In the genomic region with DNA sequence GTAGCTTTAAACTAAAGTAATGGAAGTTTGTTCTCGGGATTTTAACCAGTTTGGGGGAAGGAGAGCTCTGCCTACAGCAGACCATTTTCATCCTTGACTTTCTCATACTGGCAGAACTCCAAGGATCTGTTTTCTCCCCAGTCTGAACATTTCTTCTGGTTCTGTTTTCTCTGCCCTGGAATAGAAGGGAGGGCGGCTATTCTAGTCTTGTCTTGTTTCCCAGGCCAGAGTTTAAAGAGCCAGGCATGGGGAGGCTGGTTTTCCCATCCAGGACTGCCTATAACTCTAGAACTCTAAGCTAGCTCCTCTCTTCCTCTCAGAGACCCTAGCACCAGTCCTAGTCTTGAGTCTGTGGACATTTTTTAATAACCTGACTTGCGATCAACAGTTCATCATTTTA, we compare ENCODE assay signal across 8 mouse cellular contexts. TPM values are rescaled to one million over a fixed set of nuclear protein-coding genes. Genes with fewer than 3 reads are reported as not detected.
DNase-seq lines count a peak whose midpoint lies in the region; ATAC-seq lines count a peak whose summit lies in the region.
"Had no signal": no experiment of that assay in that cellular context is flagged by ENCODE, and none has a peak within 500 bp of the region (broad histone marks: within the 10 kb centered on the region; RNA-seq: fewer than 3 reads in every experiment).

No protein-coding gene starts in this region.

- H3K4me2 ChIP-seq in heart, embryonic 14.5 days (ENCODE audit: low read length), result peak overlapping the region; percentile 51
- H3K4me2 ChIP-seq in neural tube, embryonic 13.5 days, result peak overlapping the region; percentile 50; the same call in 1 of the 2 replicates
- 0 out of 2 replicates have a peak overlapping the region, but pooled peaks have one; percentile 50 for H3K4me2 ChIP-seq in liver, embryonic 13.5 days

- WGBS in heart, embryonic 14.5 days, result 30% methylated on average over 3 of the region's 3 CpGs
- WGBS in neural tube, embryonic 13.5 days, result 35% methylated on average over 3 of the region's 3 CpGs
- WGBS in liver, embryonic 13.5 days (ENCODE audit: insufficient replicate concordance), result 33% methylated on average over 3 of the region's 3 CpGs

- peaks cover 68% of the 10 kb centered on the region for H3K36me3 ChIP-seq in heart, embryonic 14.5 days (ENCODE audit: control insufficient read depth, insufficient read depth, low read length)
- H3K36me3 ChIP-seq in neural tube, embryonic 13.5 days, result no peaks in the 10 kb centered on the region
- 0 out of 2 replicates have a peak, but pooled peaks cover 3% of the 10 kb centered on the region for H3K36me3 ChIP-seq in liver, embryonic 13.5 days
- H3K36me3 ChIP-seq: forebrain, embryonic 15.5 days had no signal

- no peak for DNase-seq in heart, postnatal 14 days
- DNase-seq in neural tube, embryonic 10.5 days (ENCODE audit: extremely low spot score, low spot score), result no peak
- DNase-seq in liver, embryonic 13.5 days, result no peak

- H3K9ac ChIP-seq in heart, embryonic 14.5 days (ENCODE audit: low read length), result peak overlapping the region; percentile 46
- no peak overlapping the region for H3K9ac ChIP-seq in neural tube, embryonic 13.5 days
- H3K9ac ChIP-seq in liver, embryonic 13.5 days, result no peak overlapping the region

- intact Hi-C loops in heart, postnatal 14 days (cut with DNase I), result loop anchor here (5.0 kb wide), 2 partner anchors 193 to 248 kb away; partner anchors contain the start of genes Hspb9 and Kat2a

- H3K4me1 ChIP-seq in heart, embryonic 14.5 days (ENCODE audit: control insufficient read depth in 2 of 2, insufficient read depth in 2 of 2, low read length in 2 of 2), result peaks cover 32 to 64% of the 10 kb centered on the region in 2 experiments
- H3K4me1 ChIP-seq in neural tube, embryonic 13.5 days (replicated peaks), result peaks cover 18% of the 10 kb centered on the region
- peaks cover 63% of the 10 kb centered on the region for H3K4me1 ChIP-seq in liver, embryonic 13.5 days (replicated peaks)

- no peak for ATAC-seq in heart, embryonic 14.5 days (ENCODE audit: insufficient number of reproducible peaks, insufficient read depth, low FRiP score, low read depth)
- ATAC-seq in neural tube, embryonic 13.5 days (ENCODE audit: low read depth), result no peak
- ATAC-seq in liver, embryonic 13.5 days (ENCODE audit: low read depth), result no peak
- no peak for ATAC-seq in inflammation-experienced regulatory T-cells, adult 6 months
- no peak for ATAC-seq in granulocyte monocyte progenitor cell, adult 5-6 weeks (replicated peaks; ENCODE audit: poor library complexity, severe bottlenecking)

- H3K9me3 ChIP-seq in heart, embryonic 14.5 days (ENCODE audit: control insufficient read depth, low read length), result no peaks in the 10 kb centered on the region
- no peaks in the 10 kb centered on the region for H3K9me3 ChIP-seq in neural tube, embryonic 13.5 days
- no peaks in the 10 kb centered on the region for H3K9me3 ChIP-seq in liver, embryonic 13.5 days (replicated peaks)
- H3K9me3 ChIP-seq: forebrain, embryonic 15.5 days had no signal

- H3K27me3 ChIP-seq in heart, embryonic 14.5 days (ENCODE audit: control insufficient read depth, insufficient read depth, low read length), result no peaks in the 10 kb centered on the region
- H3K27me3 ChIP-seq in neural tube, embryonic 13.5 days, result peaks cover 41% of the 10 kb centered on the region
- H3K27me3 ChIP-seq in liver, embryonic 13.5 days, result peaks cover 10% of the 10 kb centered on the region; the same call in 1 of the 2 replicates

- peak overlapping the region; percentile 54 to 82 for H3K27ac ChIP-seq in heart, embryonic 14.5 days (replicated peaks in 1 of 2; ENCODE audit: control insufficient read depth in 1 of 2, insufficient read depth in 1 of 2, low read depth in 2 of 2, low read length in 2 of 2)
- H3K27ac ChIP-seq in neural tube, embryonic 13.5 days (replicated peaks), result no peak overlapping the region
- peak overlapping the region; percentile 29; the same call in 1 of the 2 replicates for H3K27ac ChIP-seq in liver, embryonic 13.5 days
- H3K27ac ChIP-seq: forebrain, embryonic 15.5 days had no signal

- H3K4me3 ChIP-seq in heart, embryonic 14.5 days (ENCODE audit: control insufficient read depth in 1 of 2, insufficient read depth in 1 of 2, low read depth in 1 of 2, low read length in 2 of 2), result no peak overlapping the region
- no peak overlapping the region for H3K4me3 ChIP-seq in neural tube, embryonic 13.5 days
- H3K4me3 ChIP-seq in liver, embryonic 13.5 days (replicated peaks), result no peak overlapping the region

RNA-seq across cellular contexts. Expression of gene Cavin1, which starts 10.9 kb away (rescaled TPM):
- 200 and 204 TPM in 2 replicates for polyA plus RNA-seq in heart, embryonic 14.5 days (2014; fragmentation: Nextera tagmentation; extraction: Ambion mirVana)
- total RNA-seq in heart, postnatal 14 days (2021), result 100 to 1,000 TPM; 336 to 338 TPM
- 46.7 and 49.3 TPM in 2 replicates for polyA plus RNA-seq in neural tube, embryonic 13.5 days (2015; fragmentation: Nextera tagmentation; extraction: Ambion mirVana)
- 25.5 and 26.6 TPM in 2 replicates for polyA plus RNA-seq in liver, embryonic 13.5 days (2015; fragmentation: Nextera tagmentation; extraction: Ambion mirVana)
- under 1 TPM in 2 of 3 experiments, not detected in 1; 0.09 to 0.26 TPM for polyA plus RNA-seq in inflammation-experienced regulatory T-cells, adult 6 months (2017; shearing (Covaris generic))
- total RNA-seq in granulocyte monocyte progenitor cell, adult 5-6 weeks (2014; fragmentation: Nextera tagmentation), result 1.1 and 1.5 TPM in 2 replicates
- 0.93 and 1.6 TPM in 2 replicates for total RNA-seq in granulocyte monocyte progenitor cell, adult 5-6 weeks (2017)

RNA-seq across cellular contexts. Expression of gene Stat3, which starts 20.5 kb away (rescaled TPM):
- polyA plus RNA-seq in heart, embryonic 14.5 days (2014; fragmentation: Nextera tagmentation; extraction: Ambion mirVana), result 51.8 and 53.3 TPM in 2 replicates
- total RNA-seq in heart, postnatal 14 days (2021), result 100 to 1,000 TPM; 103 to 107 TPM
- polyA plus RNA-seq in neural tube, embryonic 13.5 days (2015; fragmentation: Nextera tagmentation; extraction: Ambion mirVana), result 72.3 and 82.3 TPM in 2 replicates
- 28.5 and 32.8 TPM in 2 replicates for polyA plus RNA-seq in liver, embryonic 13.5 days (2015; fragmentation: Nextera tagmentation; extraction: Ambion mirVana)
- 100 to 1,000 TPM in 1 of 3 experiments, 10 to 100 TPM in 2; 79.3 to 111 (median 99.2) TPM for polyA plus RNA-seq in inflammation-experienced regulatory T-cells, adult 6 months (2017; shearing (Covaris generic))
- total RNA-seq in granulocyte monocyte progenitor cell, adult 5-6 weeks (2014; fragmentation: Nextera tagmentation), result 51.6 and 54.7 TPM in 2 replicates
- total RNA-seq in granulocyte monocyte progenitor cell, adult 5-6 weeks (2017), result 52.1 and 80.7 TPM in 2 replicates

RNA-seq across cellular contexts. Expression of gene Atp6v0a1, which starts 49.4 kb away (rescaled TPM):
- 54.8 and 57.2 TPM in 2 replicates for polyA plus RNA-seq in heart, embryonic 14.5 days (2014; fragmentation: Nextera tagmentation; extraction: Ambion mirVana)
- 10 to 100 TPM; 89.3 to 90.2 TPM for total RNA-seq in heart, postnatal 14 days (2021)
- polyA plus RNA-seq in neural tube, embryonic 13.5 days (2015; fragmentation: Nextera tagmentation; extraction: Ambion mirVana), result 111 and 121 TPM in 2 replicates
- polyA plus RNA-seq in liver, embryonic 13.5 days (2015; fragmentation: Nextera tagmentation; extraction: Ambion mirVana), result 52.8 and 64.0 TPM in 2 replicates
- polyA plus RNA-seq in inflammation-experienced regulatory T-cells, adult 6 months (2017; shearing (Covaris generic)), result 1 to 10 TPM; 1.3 to 7.7 (median 6.8) TPM
- total RNA-seq in granulocyte monocyte progenitor cell, adult 5-6 weeks (2014; fragmentation: Nextera tagmentation), result 42.7 and 66.2 TPM in 2 replicates
- total RNA-seq in granulocyte monocyte progenitor cell, adult 5-6 weeks (2017), result 16.8 and 17.9 TPM in 2 replicates

Comparison
In these comparisons a context has a peak if more than half of its experiments do, and no peak if none do; other contexts are left out.
1. RNA of gene Cavin1, which starts 10.9 kb away (polyA plus RNA-seq): 200 to 204 TPM in heart, embryonic 14.5 days, 46.7 to 49.3 TPM in neural tube, embryonic 13.5 days and 25.5 to 26.6 TPM in liver, embryonic 13.5 days; 0.09 to 0.26 TPM in inflammation-experienced regulatory T-cells, adult 6 months; every median in the first group is over 10 times any median in the second.
2. Peak in every context shown above with its lines, with median percentiles within 50 percentile points of each other: H3K4me2 ChIP-seq.